ENCODE assay signal across 25 mouse cellular contexts in the genomic region with DNA sequence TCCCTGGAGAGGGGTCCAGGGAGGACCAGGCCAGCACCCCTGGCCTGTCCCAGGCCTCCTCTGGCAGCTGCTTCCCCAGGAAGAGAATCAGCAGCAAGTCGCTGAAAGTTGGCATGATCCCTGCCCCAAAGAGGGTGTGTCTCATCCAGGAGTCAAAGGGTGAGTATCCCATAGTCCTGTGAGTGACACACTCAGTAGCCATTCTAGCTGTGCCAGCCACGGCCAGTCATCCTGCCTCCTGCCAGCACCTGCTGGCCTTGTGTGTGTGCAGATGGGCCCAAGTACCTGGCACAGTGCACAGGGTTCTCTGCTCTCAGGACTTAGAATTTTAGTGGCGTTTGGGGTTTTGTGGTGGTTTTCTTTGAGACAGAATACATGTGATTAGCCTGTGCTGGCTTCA. TPM values are rescaled to one million over a fixed set of nuclear protein-coding genes. Genes with fewer than 3 reads are reported as not detected.
DNase-seq lines count a peak whose midpoint lies in the region; ATAC-seq and TF ChIP-seq lines count a peak whose summit lies in the region.
"Had no signal": no experiment of that assay in that cellular context is flagged by ENCODE, and none has a peak within 500 bp of the region (broad histone marks: within the 10 kb centered on the region; RNA-seq: fewer than 3 reads in every experiment).

No protein-coding gene starts in this region.

- TF ChIP-seq POLR2A in lung, adult 2 months (IDR thresholded peaks at IDR 0.05; ENCODE audit: borderline replicate concordance, extremely low read depth, low read depth, low read length): no peak

- 0 out of 2 replicates have a peak overlapping the region, but pooled peaks have one; percentile 16 for H3K27ac ChIP-seq in kidney, embryonic 15.5 days
- no peak overlapping the region for H3K27ac ChIP-seq in stomach, postnatal 0 days (replicated peaks)
- H3K27ac ChIP-seq: forebrain, embryonic 10.5 days; hindbrain, embryonic 15.5 days; left cerebral cortex, adult 2 months; liver, embryonic 15.5 days; midbrain, embryonic 10.5 days had no signal

- H3K36me3 ChIP-seq in kidney, embryonic 15.5 days: peaks cover 99% of the 10 kb centered on the region
- peaks cover 53% of the 10 kb centered on the region for H3K36me3 ChIP-seq in stomach, postnatal 0 days (ENCODE audit: control insufficient read depth, insufficient read depth, low read length)

- no peak for TF ChIP-seq CTCF in stomach, postnatal 0 days (IDR thresholded peaks at IDR 0.05; ENCODE audit: low read depth)
- no peak for TF ChIP-seq CTCF in lung, adult 2 months (IDR thresholded peaks at IDR 0.05; ENCODE audit: insufficient read depth, low read length)

- H3K27me3 ChIP-seq in kidney, embryonic 15.5 days: no peaks in the 10 kb centered on the region
- H3K27me3 ChIP-seq in stomach, postnatal 0 days (ENCODE audit: control insufficient read depth, insufficient read depth, low read length): no peaks in the 10 kb centered on the region
- H3K27me3 ChIP-seq: CH12.LX; heart, embryonic 15.5 days; hindbrain, embryonic 15.5 days; liver, embryonic 15.5 days had no signal

- no peak for ATAC-seq in kidney, embryonic 15.5 days (replicated peaks; ENCODE audit: low FRiP score)
- ATAC-seq in stomach, postnatal 0 days (ENCODE audit: low FRiP score, low TSS enrichment): peak; percentile 28; the same call in 1 of the 2 replicates
- ATAC-seq: forebrain, embryonic 16.5 days; lung, postnatal 0 days; midbrain, embryonic 16.5 days had no signal

- H3K9ac ChIP-seq in kidney, embryonic 15.5 days: no peak overlapping the region
- H3K9ac ChIP-seq in stomach, postnatal 0 days (ENCODE audit: low read length): no peak overlapping the region
- H3K9ac ChIP-seq: hindbrain, embryonic 15.5 days; liver, embryonic 15.5 days had no signal

- H3K9me3 ChIP-seq in kidney, embryonic 15.5 days (replicated peaks): no peaks in the 10 kb centered on the region
- H3K9me3 ChIP-seq in stomach, postnatal 0 days (ENCODE audit: control insufficient read depth, low read length): no peaks in the 10 kb centered on the region
- H3K9me3 ChIP-seq: forebrain, embryonic 10.5 days; G1E; heart, embryonic 15.5 days; hindbrain, embryonic 15.5 days; liver, embryonic 15.5 days; midbrain, embryonic 10.5 days had no signal

- H3K4me1 ChIP-seq in kidney, embryonic 15.5 days: 0 out of 2 replicates have a peak, but pooled peaks cover 2% of the 10 kb centered on the region
- H3K4me1 ChIP-seq in stomach, postnatal 0 days (replicated peaks; ENCODE audit: control insufficient read depth, insufficient read depth): no peaks in the 10 kb centered on the region
- H3K4me1 ChIP-seq in lung, adult 2 months (ENCODE audit: control insufficient read depth, insufficient read depth, low read length): peaks cover 9% of the 10 kb centered on the region
- H3K4me1 ChIP-seq: forebrain, embryonic 10.5 days; hindbrain, embryonic 15.5 days; midbrain, embryonic 10.5 days had no signal

- no peak for TF ChIP-seq EP300 in stomach, postnatal 0 days (optimal IDR thresholded peaks at IDR 0.05)

- H3K4me3 ChIP-seq in kidney, embryonic 15.5 days (replicated peaks): no peak overlapping the region
- H3K4me3 ChIP-seq in stomach, postnatal 0 days (ENCODE audit: low read depth, low read length): no peak overlapping the region
- no peak overlapping the region for H3K4me3 ChIP-seq in lung, adult 2 months (replicated peaks; ENCODE audit: extremely low read depth, low read depth, low read length)
- H3K4me3 ChIP-seq: forebrain, embryonic 10.5 days; heart, embryonic 15.5 days; hindbrain, embryonic 15.5 days; left cerebral cortex, adult 2 months; liver, embryonic 15.5 days; midbrain, embryonic 10.5 days; myocyte had no signal

- H3K4me2 ChIP-seq in kidney, embryonic 15.5 days: no peak overlapping the region
- no peak overlapping the region for H3K4me2 ChIP-seq in stomach, postnatal 0 days (replicated peaks; ENCODE audit: low read depth)
- H3K4me2 ChIP-seq: heart, embryonic 15.5 days; hindbrain, embryonic 15.5 days; liver, embryonic 15.5 days had no signal

- no peak for DNase-seq in kidney, postnatal 36 days
- DNase-seq in brain, adult 2 months (ENCODE audit: low read depth, low spot score): peak; percentile 74
- DNase-seq in cerebellum, adult 8-10 months: peak; percentile 41
- no peak for DNase-seq in stomach, postnatal 0 days (ENCODE audit: low spot score)
- no peak for DNase-seq in thymus, postnatal 0 days (ENCODE audit: low spot score)
- DNase-seq in lung, adult 2 months: no peak
- DNase-seq: adrenal gland, adult 2 months; B cell, adult 2 months; heart, postnatal 4 days; kidney, adult 8-10 months; kidney, postnatal 4 days; thymus, adult 2 months had no signal

- 68% methylated on average over 3 of the region's 3 CpGs for WGBS in kidney, embryonic 15.5 days
- 77% methylated on average over 3 of the region's 3 CpGs for WGBS in stomach, postnatal 0 days
- WGBS in lung, adult 2 months: 62% methylated on average over 3 of the region's 3 CpGs

RNA-seq across cellular contexts. Expression of a gene that starts 23.2 kb away (rescaled TPM):
- polyA plus RNA-seq in kidney, embryonic 15.5 days (2015; fragmentation: Nextera tagmentation; extraction: Ambion mirVana): 28.8 and 31.0 TPM in 2 replicates
- polyA plus RNA-seq in stomach, postnatal 0 days (2015; fragmentation: Nextera tagmentation; extraction: Ambion mirVana): 11.9 and 12.9 TPM in 2 replicates
- polyA plus RNA-seq in thymus, postnatal 0 days (2015; fragmentation: Nextera tagmentation; extraction: Ambion mirVana): 17.9 and 18.4 TPM in 2 replicates
- 14.5 and 15.1 TPM in 2 replicates for polyA plus RNA-seq in lung, adult 2 months (2012; rRNA removed)

RNA-seq across cellular contexts. Expression of a gene that starts 23.4 kb away (rescaled TPM):
- polyA plus RNA-seq in kidney, embryonic 15.5 days (2015; fragmentation: Nextera tagmentation; extraction: Ambion mirVana): 29.6 and 31.6 TPM in 2 replicates
- polyA plus RNA-seq in stomach, postnatal 0 days (2015; fragmentation: Nextera tagmentation; extraction: Ambion mirVana): 7.8 and 9.0 TPM in 2 replicates
- 29.6 and 34.5 TPM in 2 replicates for polyA plus RNA-seq in thymus, postnatal 0 days (2015; fragmentation: Nextera tagmentation; extraction: Ambion mirVana)
- polyA plus RNA-seq in lung, adult 2 months (2012; rRNA removed): 26.6 and 31.0 TPM in 2 replicates

RNA-seq across cellular contexts. Expression of a gene that starts 25.2 kb away (rescaled TPM):
- 69.5 and 79.9 TPM in 2 replicates for polyA plus RNA-seq in kidney, embryonic 15.5 days (2015; fragmentation: Nextera tagmentation; extraction: Ambion mirVana)
- 13.8 and 17.5 TPM in 2 replicates for polyA plus RNA-seq in stomach, postnatal 0 days (2015; fragmentation: Nextera tagmentation; extraction: Ambion mirVana)
- 25.7 and 26.9 TPM in 2 replicates for polyA plus RNA-seq in thymus, postnatal 0 days (2015; fragmentation: Nextera tagmentation; extraction: Ambion mirVana)
- polyA plus RNA-seq in lung, adult 2 months (2012; rRNA removed): 75.0 and 111 TPM in 2 replicates

RNA-seq across cellular contexts. Expression of a gene that starts 44.8 kb away (rescaled TPM):
- 45.1 and 49.0 TPM in 2 replicates for polyA plus RNA-seq in kidney, embryonic 15.5 days (2015; fragmentation: Nextera tagmentation; extraction: Ambion mirVana)
- polyA plus RNA-seq in stomach, postnatal 0 days (2015; fragmentation: Nextera tagmentation; extraction: Ambion mirVana): 35.0 and 36.0 TPM in 2 replicates
- 53.6 and 58.1 TPM in 2 replicates for polyA plus RNA-seq in thymus, postnatal 0 days (2015; fragmentation: Nextera tagmentation; extraction: Ambion mirVana)
- polyA plus RNA-seq in lung, adult 2 months (2012; rRNA removed): 37.2 and 43.0 TPM in 2 replicates

RNA-seq across cellular contexts. Expression of a gene that starts 44.9 kb away (rescaled TPM):
- 320 and 327 TPM in 2 replicates for polyA plus RNA-seq in kidney, embryonic 15.5 days (2015; fragmentation: Nextera tagmentation; extraction: Ambion mirVana)
- 347 and 366 TPM in 2 replicates for polyA plus RNA-seq in stomach, postnatal 0 days (2015; fragmentation: Nextera tagmentation; extraction: Ambion mirVana)
- polyA plus RNA-seq in thymus, postnatal 0 days (2015; fragmentation: Nextera tagmentation; extraction: Ambion mirVana): 314 and 316 TPM in 2 replicates
- 308 and 342 TPM in 2 replicates for polyA plus RNA-seq in lung, adult 2 months (2012; rRNA removed)

Comparison
In these comparisons a context has a peak if more than half of its experiments do, and no peak if none do; other contexts are left out.
1. DNase-seq: peak in brain, adult 2 months (single experiment) and cerebellum, adult 8-10 months (single experiment); none in kidney, postnatal 36 days (0 of 2), stomach, postnatal 0 days (single experiment), thymus, postnatal 0 days (single experiment) and lung, adult 2 months (single experiment).